Mouse (Mus musculus): ENCODE results near the gene Sat1. TPM values are rescaled to one million over a fixed set of nuclear protein-coding genes. Genes with fewer than 3 reads are reported as not detected.

Sat1 gene
- polyA plus RNA-seq, 1 experiment = 65.8 TPM

- WGBS = 21% methylated on average over 1 of the region's 1 CpGs
- no peak for TF ChIP-seq CTCF (IDR thresholded peaks at IDR 0.05; ENCODE audit: insufficient read depth, low read length)
- no peak for TF ChIP-seq POLR2A (IDR thresholded peaks at IDR 0.05; ENCODE audit: borderline replicate concordance, extremely low read depth, low read depth, low read length)
- DNase-seq = no peak
- Histone ChIP-seq H3K4me3 (replicated peaks; ENCODE audit: extremely low read depth, low read depth, low read length) (no peak overlapping the region), H3K4me1 (ENCODE audit: control insufficient read depth, insufficient read depth, low read length) (no peaks in the 10 kb centered on the region)
Observed at GRCm38 (mm10) chrX:155171754-155172153, 44.5 kb downstream of the Sat1 start.

GRCm38 (mm10) chrX:155169886-155170285 is 46.4 kb downstream of the Sat1 start:
- 88% methylated on average over 8 of the region's 8 CpGs for WGBS
- Histone ChIP-seq H3K4me3 (replicated peaks; ENCODE audit: extremely low read depth, low read depth, low read length) (no peak overlapping the region), H3K4me1 (ENCODE audit: control insufficient read depth, insufficient read depth, low read length) (no peaks in the 10 kb centered on the region)
- no peak for DNase-seq
- no peak for TF ChIP-seq CTCF (IDR thresholded peaks at IDR 0.05; ENCODE audit: insufficient read depth, low read length)
- no peak for TF ChIP-seq POLR2A (IDR thresholded peaks at IDR 0.05; ENCODE audit: borderline replicate concordance, extremely low read depth, low read depth, low read length)

GRCm38 (mm10) chrX:155167667-155168066 is 48.6 kb downstream of the Sat1 start:
- 95% methylated on average over 3 of the region's 3 CpGs for WGBS
- Histone ChIP-seq H3K4me1 (ENCODE audit: control insufficient read depth, insufficient read depth, low read length) (no peaks in the 10 kb centered on the region), H3K4me3 (replicated peaks; ENCODE audit: extremely low read depth, low read depth, low read length) (no peak overlapping the region)
- TF ChIP-seq POLR2A (IDR thresholded peaks at IDR 0.05; ENCODE audit: borderline replicate concordance, extremely low read depth, low read depth, low read length) (no peak), CTCF (IDR thresholded peaks at IDR 0.05; ENCODE audit: insufficient read depth, low read length) (no peak)
- DNase-seq = no peak

- no peak for TF ChIP-seq POLR2A (IDR thresholded peaks at IDR 0.05; ENCODE audit: borderline replicate concordance, extremely low read depth, low read depth, low read length)
Observed at GRCm38 (mm10) chrX:155166313-155166712, 49.9 kb downstream of the Sat1 start.

GRCm38 (mm10) chrX:155163553-155163952 is 52.7 kb downstream of the Sat1 start:
- WGBS = 35% methylated on average over 1 of the region's 1 CpGs
- Histone ChIP-seq H3K4me1 (ENCODE audit: control insufficient read depth, insufficient read depth, low read length) (no peaks in the 10 kb centered on the region), H3K4me3 (replicated peaks; ENCODE audit: extremely low read depth, low read depth, low read length) (no peak overlapping the region)
- DNase-seq = no peak
- TF ChIP-seq POLR2A (IDR thresholded peaks at IDR 0.05; ENCODE audit: borderline replicate concordance, extremely low read depth, low read depth, low read length) (no peak), CTCF (IDR thresholded peaks at IDR 0.05; ENCODE audit: insufficient read depth, low read length) (no peak)

More at GRCm38 (mm10) chrX:155166313-155166712, 49.9 kb downstream of the Sat1 start:
- Histone ChIP-seq H3K4me1 (ENCODE audit: control insufficient read depth, insufficient read depth, low read length) (no peaks in the 10 kb centered on the region), H3K4me3 (replicated peaks; ENCODE audit: extremely low read depth, low read depth, low read length) (no peak overlapping the region)
- no peak for DNase-seq
- 60% methylated on average over 2 of the region's 2 CpGs for WGBS

Other genes with a start within 250 kb of the Sat1 start
- gene Magea8, start 220.6 kb downstream of the Sat1 start, polyA plus RNA-seq (2012; rRNA removed) = not detected in 2 replicates
- gene Magea5, start 153.3 kb downstream of the Sat1 start, polyA plus RNA-seq (2012; rRNA removed) = not detected in 2 replicates
- not detected in 2 replicates for gene Magea1, start 126.7 kb downstream of the Sat1 start, polyA plus RNA-seq (2012; rRNA removed)
- not detected in 2 replicates for gene Magea2, start 122.8 kb downstream of the Sat1 start, polyA plus RNA-seq (2012; rRNA removed)
- not detected in 2 replicates for gene Cldn34b2, start 88.0 kb downstream of the Sat1 start, polyA plus RNA-seq (2012; rRNA removed)
- gene Acot9, start 46.0 kb upstream of the Sat1 start, polyA plus RNA-seq (2012; rRNA removed) = 12.7 and 18.8 TPM in 2 replicates
- 55.5 and 56.0 TPM in 2 replicates for gene Prdx4, start 124.3 kb upstream of the Sat1 start, polyA plus RNA-seq (2012; rRNA removed)

Data from lung, adult 2 months (tissue).